Mouse (Mus musculus) heart, postnatal 14 days (tissue): Measurements from ENCODE around the gene 0610010K14Rik. TPM values are rescaled to one million over a fixed set of nuclear protein-coding genes. Genes with fewer than 3 reads are reported as not detected.

Source experiments
- DNase-seq, 2 experiments: peaks; one replicate each; pipeline ENCODE4 v3.0.0; 2021 to 2022
- intact Hi-C: fragments of 180-260 bp; cut with DNase I; formaldehyde crosslinking; loops from one replicate; pipeline ENCODE4 v1.15.1; 2025
- total RNA-seq, 2 experiments: library from RNA; stranded (reverse); gene quantifications; 2 replicates each; pipeline ENCODE4 v1.2.3; 2021

The 0610010K14Rik gene
- total RNA-seq, 2 experiments from 2014 or later, result 34.7 to 38.4 TPM

DNA sequence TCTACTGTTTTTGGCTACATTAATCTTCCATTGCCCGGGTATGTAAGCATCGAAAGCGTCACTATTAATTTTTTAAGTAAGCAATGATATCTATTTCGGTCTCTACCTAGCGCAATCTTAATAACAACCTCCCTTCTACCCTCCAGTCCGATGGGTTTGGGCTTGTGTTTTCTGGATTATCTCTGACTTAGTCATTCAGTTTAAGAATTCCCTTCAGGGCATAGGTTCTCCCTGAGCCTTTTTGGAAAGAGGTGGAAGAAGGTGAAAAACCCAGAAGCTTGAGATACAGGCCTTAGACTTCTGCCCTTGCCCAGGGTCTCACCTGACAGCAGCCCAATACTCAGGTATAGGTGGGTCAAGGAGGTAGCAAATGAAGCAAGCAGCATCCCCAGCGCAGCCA, 17.8 kb downstream of the 0610010K14Rik start:
- no peak for DNase-seq
- intact Hi-C loops, result loop anchor here (10.0 kb wide), 1 partner anchor 285 kb away; the partner anchor contains the start of gene Ybx2

DNA sequence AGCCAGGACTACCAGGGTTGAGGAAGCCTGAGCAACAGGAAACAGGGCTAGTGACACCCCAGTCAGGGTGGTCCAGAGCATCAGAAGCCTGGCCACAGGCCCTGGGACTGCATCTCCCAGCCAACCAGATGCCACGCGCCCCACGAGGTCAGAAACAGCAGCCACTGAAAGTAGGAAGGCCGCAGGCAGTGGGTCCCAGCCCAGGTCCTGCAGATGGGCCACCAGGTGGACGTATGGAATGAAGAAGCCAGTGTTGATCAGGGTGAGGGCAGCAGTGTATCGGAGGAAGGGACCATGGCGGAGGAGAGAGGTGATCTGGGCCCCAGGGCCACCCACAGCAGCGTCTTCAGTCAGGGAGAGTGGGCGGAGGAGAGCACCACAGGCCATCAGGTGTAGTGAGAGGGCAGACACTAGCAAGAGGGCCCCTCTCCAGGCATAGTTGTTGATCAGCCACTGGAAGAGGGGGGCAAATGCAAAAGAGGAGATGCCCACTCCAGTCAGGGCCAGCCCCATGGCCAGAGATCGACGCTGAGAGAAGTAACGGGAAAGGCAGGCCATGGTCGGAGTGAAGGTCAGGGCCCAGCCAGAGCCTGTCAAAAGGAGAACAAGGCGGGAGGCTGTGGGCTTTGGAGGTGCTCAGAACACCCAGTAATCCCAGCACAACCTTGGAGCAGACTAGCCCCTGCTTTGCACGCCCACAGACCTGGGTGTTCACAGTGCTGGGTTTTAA, 18.8 kb downstream of the 0610010K14Rik start:
- DNase-seq, result no peak
- intact Hi-C loops, result loop anchor here (10.0 kb wide), 1 partner anchor 284 kb away; the partner anchor contains the start of gene Ybx2

DNA sequence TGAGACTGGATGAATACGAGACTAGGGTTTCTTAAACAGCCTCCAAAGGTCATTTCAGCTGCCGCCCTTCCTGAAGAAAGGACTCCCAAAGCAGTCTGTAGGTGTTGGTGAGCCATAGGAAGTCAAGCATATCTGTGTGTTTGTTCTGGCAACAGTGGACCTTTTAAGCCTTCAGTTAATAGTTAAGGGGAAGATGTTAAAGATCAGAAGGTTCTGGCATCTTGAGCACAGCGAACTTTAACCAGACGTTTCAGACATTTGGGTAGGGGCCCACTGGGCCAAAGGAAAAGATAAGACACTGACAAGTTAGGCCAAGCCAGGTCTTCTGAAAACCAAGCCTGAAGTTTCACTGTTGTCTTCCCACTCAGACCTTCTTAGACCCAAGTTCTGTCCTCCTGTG, 19.7 kb downstream of the 0610010K14Rik start:
- no peak for DNase-seq
- intact Hi-C loops, result loop anchor here (10.0 kb wide), 1 partner anchor 283 kb away; the partner anchor contains the start of gene Ybx2

DNA sequence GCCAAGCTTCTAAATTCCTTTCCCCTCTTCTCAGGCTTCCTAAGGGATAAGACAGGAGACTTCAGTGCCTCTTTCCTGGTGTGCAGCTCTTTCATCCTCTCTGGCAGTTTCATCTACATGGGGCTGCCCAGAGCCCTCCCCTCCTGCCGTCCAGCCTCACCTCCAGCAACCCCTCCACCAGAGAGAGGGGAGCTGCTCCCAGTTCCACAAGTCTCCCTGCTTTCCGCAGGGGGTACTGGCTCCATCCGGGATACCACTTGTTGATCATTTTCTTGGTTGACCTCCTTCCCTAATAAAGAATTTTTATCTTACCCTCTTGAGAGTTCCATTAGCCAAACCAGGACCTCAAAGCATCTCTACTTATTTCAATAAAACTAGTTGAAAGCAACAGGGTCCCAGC, 21.6 kb downstream of the 0610010K14Rik start:
- DNase-seq, result no peak

DNA sequence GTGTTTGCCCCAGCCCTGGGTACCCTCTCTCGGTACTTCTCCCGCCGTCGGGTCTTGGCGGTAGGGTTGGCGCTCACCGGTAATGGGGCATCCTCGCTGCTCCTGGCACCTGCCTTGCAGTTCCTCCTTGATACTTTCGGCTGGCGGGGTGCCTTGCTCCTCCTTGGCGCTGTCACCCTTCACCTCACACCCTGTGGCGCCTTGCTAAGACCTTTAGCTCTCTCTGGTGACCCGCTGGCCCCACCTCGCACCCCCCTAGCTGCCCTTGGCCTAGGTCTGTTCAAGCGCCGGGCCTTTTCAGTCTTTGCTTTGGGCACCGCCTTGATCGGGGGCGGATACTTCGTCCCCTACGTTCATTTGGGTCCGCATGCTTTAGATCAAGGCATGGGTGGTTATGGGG, 22.4 kb downstream of the 0610010K14Rik start:
- DNase-seq, result no peak
- intact Hi-C loops, result loop anchor here (10.0 kb wide), 1 partner anchor 280 kb away; the partner anchor contains the start of gene Ybx2

More for the DNA sequence above, 21.6 kb downstream of the 0610010K14Rik start:
- intact Hi-C loops, result loop anchor here (10.0 kb wide), 1 partner anchor 281 kb away; the partner anchor contains the start of gene Ybx2

DNA sequence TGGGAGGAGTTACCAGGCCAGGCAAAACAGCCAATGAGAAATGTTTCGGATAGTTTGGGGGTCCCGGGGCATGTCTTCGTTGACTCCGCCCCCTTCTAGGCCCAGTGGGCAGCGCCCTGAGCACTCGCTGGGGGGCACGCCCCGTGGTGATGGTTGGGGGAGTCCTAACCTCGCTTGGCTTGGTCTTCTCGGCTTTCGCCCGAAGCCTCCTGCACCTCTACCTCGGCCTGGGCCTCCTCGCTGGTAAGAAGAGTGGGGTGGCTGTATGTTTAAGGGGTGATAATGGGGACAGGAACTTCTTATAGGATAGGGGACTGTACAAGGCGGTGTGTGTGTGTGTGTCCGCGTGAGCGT, 22.9 kb downstream of the 0610010K14Rik start:
- DNase-seq, result no peak

DNA sequence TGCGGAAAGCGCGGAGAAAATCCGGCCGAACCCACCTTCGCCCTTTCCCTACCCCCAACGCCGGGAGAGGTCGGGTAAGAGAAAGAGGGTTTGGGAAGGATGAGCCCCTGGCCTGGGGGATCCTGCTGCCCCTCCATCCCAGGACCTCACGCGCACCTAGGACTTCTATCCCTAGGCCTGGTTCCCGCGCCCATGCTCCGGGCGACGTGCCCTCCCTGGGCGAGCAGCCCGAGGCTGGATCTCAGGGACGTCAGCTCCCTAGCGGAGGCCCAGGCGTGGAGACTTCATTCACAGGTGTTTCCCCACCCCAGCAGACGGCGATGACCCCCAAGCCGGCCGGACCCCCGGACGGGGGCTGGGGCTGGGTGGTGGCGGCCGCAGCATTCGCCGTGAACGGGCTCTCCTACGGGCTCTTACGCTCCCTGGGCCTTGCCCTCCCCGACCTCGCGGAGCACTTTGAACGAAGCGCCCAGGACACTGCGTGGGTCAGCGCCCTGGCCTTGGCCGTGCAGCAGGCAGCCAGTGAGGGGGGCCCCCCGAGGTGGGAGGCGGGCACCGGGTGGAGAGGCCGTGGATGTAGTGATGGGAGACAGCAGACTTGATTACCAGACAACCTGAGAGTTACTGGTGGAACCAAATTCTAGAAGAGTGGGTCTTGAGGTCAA, 23.4 kb downstream of the 0610010K14Rik start:
- intact Hi-C loops, result loop anchor here (10.0 kb wide), 1 partner anchor 280 kb away; the partner anchor contains the start of gene Ybx2
- DNase-seq, result peak in 1 of 2 experiments; percentile 63

More for the DNA sequence above, 22.9 kb downstream of the 0610010K14Rik start:
- intact Hi-C loops, result loop anchor here (10.0 kb wide), 1 partner anchor 280 kb away; the partner anchor contains the start of gene Ybx2

DNA sequence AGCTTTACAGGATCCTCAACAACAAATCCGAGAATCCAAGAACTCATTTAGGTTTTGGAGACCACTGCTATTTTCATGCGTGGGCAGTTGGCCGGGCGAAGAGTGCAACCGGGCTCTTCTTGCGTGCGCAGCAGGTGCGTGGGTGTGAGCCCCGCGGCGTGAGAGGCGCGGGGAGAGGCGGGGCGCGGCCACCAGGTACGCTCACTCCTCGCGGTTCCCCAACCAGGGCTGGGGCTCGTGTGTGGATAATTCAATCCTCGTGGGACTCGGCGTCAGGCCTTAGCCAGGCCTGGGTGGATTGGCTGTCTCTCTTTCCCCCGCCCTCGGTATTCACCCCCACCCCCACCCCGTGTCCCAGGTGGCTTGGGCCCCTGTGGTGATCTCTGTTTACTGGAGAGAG, 24.0 kb downstream of the 0610010K14Rik start:
- intact Hi-C loops, result loop anchor here (10.0 kb wide), 1 partner anchor 279 kb away; the partner anchor contains the start of gene Ybx2
- no peak for DNase-seq

DNA sequence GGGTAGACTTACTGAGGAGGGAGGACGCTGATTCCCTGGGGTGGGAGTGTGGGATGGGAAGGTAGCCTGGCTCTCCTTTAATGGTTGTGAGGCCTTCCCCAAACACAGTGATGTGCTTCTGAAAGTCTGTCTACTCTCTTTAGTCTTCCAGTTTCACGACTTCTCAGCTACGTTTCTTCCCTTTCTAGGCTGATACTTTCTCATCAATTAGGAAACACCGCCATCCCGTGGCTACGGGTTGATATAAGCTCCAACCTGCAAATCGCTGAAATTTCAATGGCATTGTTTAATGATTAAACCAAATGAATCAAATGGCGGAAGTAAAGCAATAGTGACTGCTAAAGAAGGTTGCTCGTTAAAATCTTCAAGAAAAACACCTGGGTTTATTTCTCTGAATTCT, 24.8 kb downstream of the 0610010K14Rik start:
- DNase-seq, result peak; percentile 73 to 79
- intact Hi-C loops, result loop anchor here (10.0 kb wide), 1 partner anchor 278 kb away; the partner anchor contains the start of gene Ybx2

DNA sequence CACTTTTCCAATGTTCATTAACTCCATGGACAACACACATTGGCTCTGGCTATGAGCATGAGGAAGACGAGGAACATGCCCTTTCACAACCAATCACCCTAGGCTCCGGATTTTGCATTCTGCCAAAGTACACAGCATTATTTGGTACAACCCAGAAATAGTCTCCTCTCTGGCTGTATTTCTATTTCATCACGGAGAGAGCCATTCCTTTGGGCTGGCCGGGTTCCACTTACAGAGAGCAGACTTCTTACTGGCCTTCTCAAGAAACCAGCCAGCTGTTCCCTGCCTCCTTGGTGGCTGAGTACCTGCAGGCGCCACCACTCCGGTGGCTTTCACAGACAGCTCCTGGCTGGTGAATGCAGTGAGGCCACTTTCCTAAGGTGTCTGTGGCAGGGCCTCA, 25.3 kb downstream of the 0610010K14Rik start, which contains the start of gene Slc16a11:
Gene Slc16a11, plus strand, starts transcription at position 330 of the 400 bp plus-strand sequence.
- DNase-seq, result no peak
- intact Hi-C loops, result loop anchor here (10.0 kb wide), 1 partner anchor 278 kb away; the partner anchor contains the start of gene Ybx2

DNA sequence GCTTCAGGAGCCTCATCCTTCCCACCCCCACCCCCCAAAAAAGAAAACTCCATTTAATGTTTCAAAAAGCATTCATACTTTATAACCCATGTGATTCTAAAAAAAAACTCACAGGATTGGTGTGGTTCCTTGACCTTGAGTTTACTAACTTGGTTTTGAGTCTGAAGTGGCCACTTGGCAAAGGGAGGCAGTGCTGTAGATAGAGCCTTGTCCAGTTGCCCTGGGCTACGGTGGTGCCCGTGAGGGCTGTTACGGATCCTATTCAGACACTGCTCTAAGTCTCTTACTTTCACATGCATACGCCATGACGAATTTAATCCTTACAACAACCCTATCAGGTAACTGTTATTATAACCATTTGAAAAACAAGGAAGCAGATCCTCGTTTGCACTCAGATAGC, 25.7 kb downstream of the 0610010K14Rik start:
- no peak for DNase-seq
- intact Hi-C loops, result loop anchor here (10.0 kb wide), 1 partner anchor 277 kb away; the partner anchor contains the start of gene Ybx2

DNA sequence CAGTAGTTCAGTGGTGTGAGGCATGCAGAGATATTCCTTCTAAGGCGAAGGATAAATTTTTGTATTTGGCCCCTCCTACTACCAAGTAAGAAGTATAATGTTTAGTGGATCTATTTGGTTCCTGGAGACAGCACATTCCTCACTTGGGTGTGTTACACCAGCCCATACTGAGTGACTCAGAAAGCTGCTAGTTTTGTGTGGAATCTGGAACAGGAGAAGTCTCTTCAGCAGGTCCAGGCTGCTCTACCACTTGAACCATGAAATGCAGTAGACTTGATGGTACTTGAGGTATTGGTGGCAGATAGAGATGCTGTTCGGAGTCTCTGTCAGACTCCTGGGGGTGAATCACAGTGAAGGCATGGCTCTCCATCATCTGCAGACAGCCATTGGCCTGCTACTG, 27.0 kb downstream of the 0610010K14Rik start:
- DNase-seq, result no peak
- intact Hi-C loops, result loop anchor here (10.0 kb wide), 1 partner anchor 276 kb away; the partner anchor contains the start of gene Ybx2

DNA sequence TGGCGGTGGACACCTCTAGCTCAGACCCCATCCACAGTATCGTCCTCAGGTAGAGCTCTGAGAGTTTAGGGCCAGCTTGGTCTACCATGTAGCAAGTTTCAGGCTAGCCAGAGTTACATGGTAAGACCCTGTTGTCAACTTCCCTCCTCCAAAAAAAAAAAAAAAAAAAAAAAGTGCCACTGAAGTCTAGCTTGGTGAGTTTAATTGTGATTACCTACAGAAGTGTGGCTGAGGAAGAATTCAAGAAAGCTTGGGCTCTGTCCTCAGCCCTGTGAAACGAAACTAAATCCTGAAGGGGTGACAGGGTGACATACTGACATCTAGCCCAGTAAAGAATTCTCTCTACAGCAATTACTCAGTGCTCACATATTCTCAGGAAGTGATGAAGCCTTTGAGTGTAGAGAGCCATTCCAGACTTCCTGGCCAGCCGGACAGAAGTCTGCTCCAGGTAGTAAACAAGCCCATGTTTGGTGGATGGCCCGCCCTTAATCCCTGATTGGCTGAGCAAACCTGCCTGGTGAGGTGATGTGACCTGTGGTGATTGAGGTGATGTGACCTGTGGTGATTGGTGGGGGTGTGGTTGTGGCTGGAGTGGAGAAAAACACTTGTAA, 28.8 kb downstream of the 0610010K14Rik start:
- no peak for DNase-seq
- intact Hi-C loops, result no loop called here

DNA sequence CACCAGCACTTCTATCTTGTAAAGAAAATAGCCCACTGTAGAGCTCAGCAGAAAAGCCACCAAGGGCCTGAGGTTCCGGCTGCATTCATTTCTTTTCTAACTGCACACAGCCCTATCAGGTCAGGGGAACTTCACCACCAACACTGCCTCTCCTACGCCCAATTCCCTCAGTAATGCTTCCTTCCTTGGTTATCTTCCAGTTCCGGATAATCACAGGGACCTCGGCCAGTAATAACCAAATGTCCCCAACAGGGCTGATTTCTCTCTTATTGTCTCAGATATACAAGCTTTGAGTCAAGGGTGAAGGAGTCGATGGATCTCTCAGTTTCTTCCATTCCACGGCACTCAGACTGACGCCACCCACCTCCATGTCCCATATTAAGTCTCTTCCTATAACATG, 30.4 kb downstream of the 0610010K14Rik start:
- peak in 1 of 2 experiments; percentile 25 for DNase-seq
- intact Hi-C loops, result no loop called here

DNA sequence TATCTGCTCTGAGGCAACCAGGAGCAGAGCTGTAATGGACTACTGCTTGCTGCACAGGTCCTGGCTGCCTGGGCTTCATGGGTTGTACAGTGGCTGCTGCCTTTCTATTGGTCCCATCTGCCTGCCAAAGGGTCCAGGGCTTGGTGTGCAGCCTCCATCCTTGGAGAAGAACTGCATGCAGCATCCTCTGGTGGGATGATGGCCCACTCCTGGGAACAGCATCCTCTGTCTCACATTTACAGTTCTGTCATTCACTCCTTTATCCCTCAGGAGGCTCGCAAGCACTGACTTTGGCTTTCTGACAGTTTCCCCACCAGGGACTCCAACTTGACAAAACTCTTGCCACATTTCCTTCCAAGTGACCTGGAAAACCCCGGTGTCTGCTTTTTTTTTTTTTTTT, 30.9 kb downstream of the 0610010K14Rik start:
- DNase-seq, result peak in 1 of 2 experiments; percentile 25
- intact Hi-C loops, result no loop called here

DNA sequence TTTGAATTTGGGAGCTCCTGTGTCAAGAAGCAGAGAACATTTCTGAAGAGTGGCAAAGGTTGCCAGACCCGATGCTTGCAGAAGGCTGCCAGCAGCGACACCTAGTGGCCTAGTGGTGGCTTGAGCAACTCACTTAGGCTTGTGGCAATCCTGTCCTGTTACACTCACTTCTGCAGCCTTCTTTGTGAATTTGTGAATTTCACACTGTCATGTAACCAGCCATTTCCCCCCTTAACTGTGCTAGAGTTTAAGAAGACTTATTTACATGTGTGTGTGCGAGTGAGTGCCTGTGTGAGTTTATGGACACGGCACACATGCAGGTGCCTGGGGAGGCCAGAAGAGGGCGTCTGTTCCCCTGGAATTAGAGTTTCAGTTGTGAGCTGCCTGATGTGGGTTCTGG, 36.0 kb downstream of the 0610010K14Rik start:
- intact Hi-C loops, result loop anchor here (2.0 kb wide), 2 partner anchors 127 to 147 kb away; partner anchors contain the start of gene Asgr1
- DNase-seq, result peak; percentile 86 to 90

DNA sequence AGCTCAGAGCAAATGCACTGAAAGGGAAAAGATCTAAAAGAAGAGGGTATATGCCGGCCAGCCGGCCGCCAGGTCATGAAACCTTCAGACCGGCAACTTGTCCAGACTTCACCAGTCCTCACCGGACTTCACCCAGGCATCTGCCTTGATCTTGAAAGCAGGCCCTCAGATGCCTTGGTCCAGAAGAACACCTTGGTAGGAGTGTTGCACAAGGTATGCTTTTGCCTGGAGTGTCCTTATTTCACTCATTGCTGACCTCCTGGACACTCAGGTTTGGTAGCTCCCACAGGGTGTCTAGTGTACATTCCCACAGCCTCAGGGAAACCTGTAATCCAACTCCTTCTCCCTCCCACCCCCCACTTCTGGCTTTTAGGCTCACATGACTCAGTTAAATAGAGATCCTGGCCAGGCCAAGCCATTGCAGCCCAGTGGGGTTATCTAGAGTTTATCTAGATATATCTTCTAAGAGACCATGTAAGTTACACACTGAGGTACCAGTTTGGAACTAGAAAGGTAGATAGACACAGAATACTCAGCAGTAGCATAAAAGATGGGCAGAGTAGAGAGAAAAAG, 37.6 kb downstream of the 0610010K14Rik start:
- no peak for DNase-seq
- intact Hi-C loops, result loop anchor here (2.0 kb wide), 2 partner anchors 125 to 145 kb away; partner anchors contain the start of gene Asgr1

DNA sequence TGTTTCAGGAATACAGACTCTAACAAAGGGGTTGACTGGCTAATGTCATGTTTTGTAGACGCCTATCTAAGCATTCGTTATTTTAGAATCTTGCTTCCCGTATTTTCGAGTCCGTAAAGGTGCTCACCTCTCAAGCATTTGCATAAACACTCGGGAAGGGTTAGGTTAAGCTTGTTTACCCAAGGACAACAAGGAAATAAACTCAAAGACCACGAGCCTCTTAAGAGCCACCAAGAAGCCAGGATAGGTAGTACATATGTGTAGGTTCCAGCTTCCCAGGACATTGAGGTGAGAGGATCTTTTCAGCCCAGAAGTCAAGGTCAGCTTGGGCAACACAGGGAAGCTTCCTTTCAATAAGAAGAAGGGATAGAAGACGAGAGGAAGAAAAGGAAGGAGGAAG, 38.6 kb downstream of the 0610010K14Rik start:
- DNase-seq, result no peak
- intact Hi-C loops, result no loop called here

DNA sequence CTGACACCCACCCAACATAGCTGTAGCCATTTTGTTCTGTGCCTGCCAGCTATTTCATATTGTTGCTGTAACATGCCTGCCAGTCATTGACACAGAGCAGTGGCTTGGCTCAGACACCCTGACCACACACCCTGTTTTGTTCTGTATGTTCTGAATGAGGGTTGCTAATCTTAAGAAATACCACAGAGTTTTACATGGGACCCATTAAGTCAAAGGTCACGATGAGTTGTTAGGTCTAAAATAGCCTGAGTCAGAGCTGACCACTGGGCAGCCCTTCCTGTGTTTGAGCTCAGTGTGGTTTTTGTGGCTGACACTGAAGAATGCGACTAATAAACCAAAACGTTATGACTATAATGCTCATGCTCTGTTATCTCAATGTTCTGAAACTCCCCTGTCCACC, 39.4 kb downstream of the 0610010K14Rik start:
- DNase-seq, result no peak
- intact Hi-C loops, result no loop called here
